Mouse (Mus musculus) G1E (cell line): Measurements from ENCODE around the gene Srl.

Source experiments
- CTCF ChIP-seq: IDR thresholded peaks from 2 replicates; pipeline ENCODE4 v1.5.1; 2012; ENCODE audit warnings: low read depth, low read length, inconsistent platforms, mixed read lengths
- GATA1 ChIP-seq: IDR thresholded peaks from 2 replicates; pipeline ENCODE4 v1.6.1; 2012; ENCODE audit warnings: borderline replicate concordance, low read length, inconsistent platforms, mixed read lengths

GRCm38 (mm10) chr16:4474882-4475803 lies 66.5 kb downstream of the Srl start:
- TF ChIP-seq CTCF (peak; percentile 82), GATA1 (no peak)
